Mouse (Mus musculus) urinary bladder, postnatal 25 days (tissue): Measurements from ENCODE around the gene Barhl1.

Source experiments
- DNase-seq: peaks from one replicate; pipeline ENCODE4 v3.0.0; 2022; ENCODE audit warnings: low spot score

Gene Barhl1

DNA sequence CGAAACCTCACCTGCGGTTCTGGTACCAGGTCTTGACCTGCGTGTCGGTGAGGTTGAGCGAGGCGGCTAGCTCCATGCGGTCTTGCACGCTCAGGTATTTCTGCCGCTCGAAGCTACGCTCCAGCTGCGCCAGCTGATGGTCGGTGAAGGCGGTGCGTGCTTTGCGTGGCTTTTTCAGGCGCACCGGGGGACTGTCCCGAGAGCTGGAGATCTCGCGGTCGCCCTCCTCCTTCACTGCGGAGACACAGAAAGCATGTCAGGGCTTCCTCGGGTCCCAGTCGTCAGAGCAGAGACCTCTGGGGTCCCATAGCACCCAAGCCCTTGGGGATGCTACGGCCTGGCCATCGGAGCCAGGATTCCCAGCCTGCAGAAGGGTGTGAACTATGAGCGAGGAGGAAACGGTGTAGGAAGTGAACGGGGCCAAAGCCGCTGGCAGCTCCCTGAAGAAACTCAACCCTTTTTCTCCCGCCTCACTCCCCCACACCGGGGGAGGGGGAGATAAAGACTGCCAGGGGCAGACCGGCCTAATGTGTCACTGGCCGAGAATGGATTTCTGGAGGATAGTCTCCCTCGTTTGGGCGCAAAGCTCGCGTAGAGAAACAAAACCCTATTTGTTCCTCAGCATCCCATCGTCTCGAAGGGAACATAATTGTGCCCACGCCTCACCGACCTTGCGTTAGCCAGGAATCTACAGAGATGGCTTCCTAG lies 5.0 kb downstream of the Barhl1 start:
- no peak for DNase-seq

DNA sequence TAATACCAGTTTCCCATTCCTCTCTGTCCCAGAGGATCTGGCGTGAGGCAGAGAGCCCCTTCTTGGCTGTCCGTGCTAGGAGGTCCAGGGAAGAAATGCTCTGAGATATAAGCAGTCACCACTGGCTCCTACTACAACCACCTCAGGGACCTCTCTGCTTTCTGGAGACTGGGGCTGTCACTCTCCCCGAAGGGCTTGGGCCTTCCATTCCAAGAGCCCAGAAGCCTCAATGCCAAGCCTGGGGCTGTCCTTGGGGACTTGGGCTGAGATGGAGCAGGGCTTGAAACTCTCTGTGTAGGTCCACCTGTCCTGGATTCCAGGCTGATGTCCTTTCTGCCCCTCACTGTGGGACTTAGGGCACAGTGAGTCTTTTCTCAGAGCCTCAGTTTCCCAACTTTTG lies 5.6 kb downstream of the Barhl1 start:
- DNase-seq, result no peak

DNA sequence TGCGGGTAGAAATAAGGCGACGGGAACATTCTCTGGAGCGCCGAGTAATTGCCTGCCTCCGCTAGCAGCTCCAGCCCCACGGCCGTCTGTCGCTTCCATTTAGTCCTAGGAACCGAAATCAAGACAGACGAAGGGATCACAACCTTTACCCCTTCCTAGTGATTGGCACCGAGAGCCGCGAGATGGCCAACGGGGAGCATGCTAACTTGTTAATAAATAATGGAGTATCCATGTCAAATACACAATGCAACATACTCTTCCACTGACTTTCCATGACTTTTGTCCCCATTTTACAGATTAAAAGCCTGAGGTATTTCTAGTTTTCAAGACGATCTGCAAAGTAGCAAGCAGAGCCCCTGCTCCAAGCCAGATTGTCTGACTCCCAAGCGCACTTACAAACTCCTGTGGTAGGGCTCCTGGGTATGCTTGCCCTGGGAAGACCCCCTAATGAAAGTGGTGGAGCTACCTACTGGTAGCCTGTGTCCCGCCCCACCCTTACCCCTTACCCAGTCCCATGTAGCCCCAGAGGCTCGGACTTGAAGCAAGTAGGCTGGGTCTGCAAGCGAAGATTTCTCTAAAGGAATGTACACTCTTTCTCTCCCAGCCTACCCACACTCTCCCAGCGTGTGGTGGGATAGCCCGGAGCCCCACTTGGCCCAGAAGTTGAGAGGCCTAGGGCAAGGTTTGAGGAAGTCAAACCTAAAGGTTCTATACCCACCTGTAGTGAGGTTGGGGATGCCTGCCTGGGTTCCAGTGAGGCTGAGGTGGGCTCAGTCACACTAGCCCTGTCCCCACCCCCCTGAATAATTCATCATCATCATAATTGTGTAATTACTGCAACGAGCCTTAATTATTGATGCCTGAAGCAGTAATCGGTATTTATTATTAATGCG lies 6.4 kb downstream of the Barhl1 start:
- DNase-seq, result no peak

DNA sequence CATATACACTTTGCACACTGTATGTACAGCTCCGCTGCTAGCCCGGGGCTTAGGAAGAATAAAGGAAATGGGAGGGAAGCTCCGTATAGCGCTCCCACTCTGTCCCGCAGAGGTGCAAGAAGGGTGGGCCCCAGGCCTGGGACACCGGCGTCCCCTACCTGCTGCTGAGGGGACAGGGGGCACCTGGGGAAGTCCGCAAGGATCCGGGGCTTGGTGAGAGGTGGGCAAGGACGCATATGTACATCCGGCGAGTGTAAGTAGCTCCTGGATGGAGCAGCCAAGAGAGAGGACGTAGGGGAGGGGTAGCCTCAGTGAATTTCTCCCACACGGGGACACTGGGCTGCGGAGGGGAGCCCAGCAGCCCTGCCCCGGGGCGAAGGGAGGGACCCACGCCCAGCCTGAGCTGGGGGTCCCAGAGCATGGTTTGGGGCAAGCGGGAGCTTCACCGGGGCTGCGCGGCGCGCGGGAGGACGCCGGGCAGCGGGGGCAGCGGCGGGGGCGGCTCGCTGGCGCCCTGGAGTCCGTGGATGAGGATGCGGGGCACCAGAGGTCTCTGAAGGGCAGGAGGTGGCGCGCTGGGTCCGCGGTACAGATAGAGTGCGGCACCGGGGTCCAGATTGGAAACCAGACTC lies 7.2 kb downstream of the Barhl1 start:
- DNase-seq, result no peak

DNA sequence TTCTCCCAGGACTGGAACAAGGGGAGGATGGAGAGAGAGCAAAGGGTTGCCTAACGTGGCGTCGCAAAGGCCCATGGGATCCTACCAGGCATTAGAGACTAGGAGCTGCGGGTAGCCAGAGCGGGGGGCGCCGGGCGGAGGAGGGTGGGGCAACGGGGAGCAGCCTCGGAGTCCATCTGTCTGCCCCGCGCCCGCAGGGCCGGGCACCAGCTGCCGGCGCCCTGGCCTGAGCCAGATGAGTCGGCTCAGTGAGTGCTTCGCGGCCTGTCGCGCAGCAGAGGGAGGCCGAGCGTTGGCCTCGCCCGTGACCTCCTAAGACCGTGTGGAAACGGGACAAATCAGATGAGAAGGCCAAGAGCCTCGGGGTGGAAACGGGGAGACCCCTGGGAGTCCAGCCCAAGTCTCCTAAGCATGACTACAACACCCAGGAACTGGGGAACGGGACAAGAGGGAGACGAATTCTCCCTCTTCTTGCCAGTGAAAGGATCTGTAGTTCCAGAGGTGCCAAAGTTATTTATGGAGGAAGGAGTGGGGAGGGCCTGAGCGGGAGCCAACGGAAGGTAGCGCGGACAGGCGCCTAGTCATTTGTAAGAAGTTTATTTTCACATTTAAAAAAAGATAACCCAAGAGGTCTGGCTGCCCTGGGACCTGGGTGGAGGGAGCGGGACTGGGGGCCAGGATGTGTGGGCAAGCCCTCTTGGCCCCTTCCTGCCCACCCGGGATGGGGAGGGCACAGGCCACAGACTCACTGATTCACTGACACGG lies 7.9 kb downstream of the Barhl1 start:
- no peak for DNase-seq

DNA sequence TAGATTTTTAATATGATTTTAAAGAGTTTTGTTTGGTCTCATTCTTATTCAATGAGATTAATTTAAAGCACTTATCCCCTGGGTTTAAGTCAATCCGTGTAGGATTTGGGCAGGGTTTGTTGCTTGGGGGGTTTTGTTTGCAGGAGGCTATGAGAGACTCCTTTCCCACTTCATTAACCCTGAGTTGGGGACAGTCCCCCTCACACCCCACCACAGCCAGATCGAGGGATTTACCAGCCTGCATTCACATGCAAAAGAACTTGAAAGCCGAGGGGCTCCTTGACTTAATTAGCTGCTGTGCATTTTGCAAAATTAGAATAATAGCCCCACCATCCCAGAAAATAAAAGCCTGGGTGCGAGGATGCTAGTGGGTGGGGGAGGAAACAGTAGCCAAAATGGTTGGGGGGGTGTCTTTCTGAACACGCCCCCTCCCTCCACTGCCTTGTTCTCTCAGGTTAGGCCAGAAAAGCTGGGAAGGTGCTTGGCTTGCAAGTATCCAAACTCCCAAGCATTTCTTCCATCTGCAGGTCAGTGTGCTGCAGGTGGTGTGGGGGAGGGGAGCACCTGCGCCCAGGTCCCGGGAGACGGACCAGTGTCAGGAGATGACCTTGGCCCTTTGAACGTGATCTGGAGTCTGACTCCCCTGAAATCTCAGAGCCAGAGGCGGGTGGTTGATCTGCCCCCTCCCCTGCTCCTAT lies 8.6 kb downstream of the Barhl1 start:
- DNase-seq, result no peak

DNA sequence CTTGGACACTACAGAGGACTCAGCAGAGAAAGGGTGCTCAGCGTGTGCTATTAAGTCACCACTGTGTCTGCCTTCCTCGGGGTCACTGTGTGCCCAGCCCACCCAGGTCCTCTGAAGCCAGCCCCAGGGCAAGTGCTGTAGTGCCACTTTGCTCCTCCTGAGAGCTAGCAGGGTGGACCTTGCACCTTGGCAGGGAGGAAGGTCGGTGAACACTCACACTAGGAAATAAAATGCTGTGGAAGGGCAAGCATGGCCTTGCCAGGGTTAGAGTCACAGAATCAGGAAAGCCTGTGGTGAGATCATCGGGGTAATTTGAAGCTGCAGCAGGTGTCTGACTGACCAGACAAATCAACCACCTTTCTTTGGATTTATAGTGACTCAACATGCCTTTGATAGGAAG lies 10.9 kb downstream of the Barhl1 start:
- no peak for DNase-seq

DNA sequence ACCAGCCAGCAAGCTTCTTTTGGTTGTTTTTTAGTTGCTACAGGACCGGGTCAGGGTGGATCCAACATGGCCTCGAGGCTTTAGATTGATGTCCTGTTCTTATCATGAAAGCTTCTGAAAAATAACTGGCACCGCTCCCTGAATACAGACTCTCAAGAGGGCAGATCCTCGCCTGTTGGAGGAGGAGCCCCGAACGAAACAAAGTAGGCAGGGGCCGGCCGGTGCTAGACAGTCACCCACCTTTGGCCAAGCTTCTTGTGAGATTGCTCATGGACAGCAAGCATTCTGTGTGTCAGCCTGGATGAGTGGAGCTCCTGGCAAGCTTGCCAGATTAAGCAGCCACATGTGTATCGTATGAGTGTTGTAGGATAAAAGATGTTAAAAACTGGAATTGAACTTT lies 11.7 kb downstream of the Barhl1 start:
- DNase-seq, result no peak

DNA sequence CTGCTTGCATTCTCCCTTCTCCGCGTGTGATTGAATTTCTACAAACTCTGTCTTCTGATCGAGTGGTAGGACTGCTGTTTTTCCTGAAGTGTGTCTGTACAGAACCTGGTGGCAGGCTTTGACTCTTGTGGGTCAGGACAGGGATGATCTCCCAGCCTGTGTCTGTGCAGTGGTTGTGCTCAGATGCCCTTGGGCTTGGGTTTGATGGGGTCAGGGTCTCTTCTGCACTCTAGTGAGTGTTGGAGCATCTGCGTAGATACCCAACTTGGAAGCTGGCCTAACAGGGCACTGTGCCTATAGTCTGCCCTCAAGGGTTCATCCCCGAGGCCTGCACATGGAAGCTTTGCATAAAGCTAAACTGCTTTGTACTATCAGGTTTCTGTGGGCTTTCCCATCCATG lies 12.6 kb downstream of the Barhl1 start:
- no peak for DNase-seq

DNA sequence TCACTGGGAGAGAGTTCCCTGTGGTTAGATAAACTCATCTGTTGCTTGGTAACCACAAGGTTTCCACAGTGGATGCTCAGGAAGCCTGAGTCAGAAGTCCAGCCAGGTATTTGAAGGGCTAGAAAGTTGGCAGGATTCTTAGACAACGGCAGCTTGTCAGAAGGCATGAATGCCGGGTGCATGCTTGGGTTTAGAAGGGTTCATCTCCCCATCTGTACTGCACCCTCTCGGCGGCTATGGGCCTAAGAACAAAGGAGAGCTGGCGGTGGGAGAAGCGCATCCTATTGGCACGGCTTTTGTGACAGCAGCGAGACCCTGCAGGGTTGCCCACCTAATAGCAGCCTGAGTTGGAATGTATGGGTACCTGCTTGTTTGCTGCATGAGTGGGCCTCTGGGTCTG lies 14.2 kb downstream of the Barhl1 start:
- DNase-seq, result no peak

DNA sequence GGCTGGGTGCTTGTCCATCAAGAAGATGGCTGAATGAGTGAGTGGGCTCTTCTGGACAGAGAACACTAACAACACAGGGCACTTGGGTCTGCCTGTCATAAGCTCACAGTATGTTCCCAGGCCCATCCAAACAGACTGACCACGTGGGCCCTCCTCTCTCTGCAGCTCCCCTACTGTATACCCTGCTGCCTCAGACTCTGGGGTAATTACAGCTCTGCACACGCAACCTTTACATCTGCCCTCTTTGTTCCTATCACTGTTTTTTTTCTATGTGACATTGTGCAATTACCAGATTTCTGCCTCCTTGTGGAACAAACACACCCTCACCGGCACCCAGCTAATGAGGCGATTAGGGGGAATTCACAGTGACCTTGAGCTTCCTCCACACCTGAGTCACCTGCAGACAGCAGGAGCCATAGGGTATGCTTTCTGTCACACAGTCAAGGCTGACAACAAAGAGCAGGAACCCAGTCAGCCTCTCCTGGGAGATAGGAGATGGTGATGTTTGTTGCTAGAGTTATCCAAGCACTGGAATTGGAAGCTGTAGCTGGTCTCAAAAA lies 19.0 kb downstream of the Barhl1 start:
- no peak for DNase-seq

DNA sequence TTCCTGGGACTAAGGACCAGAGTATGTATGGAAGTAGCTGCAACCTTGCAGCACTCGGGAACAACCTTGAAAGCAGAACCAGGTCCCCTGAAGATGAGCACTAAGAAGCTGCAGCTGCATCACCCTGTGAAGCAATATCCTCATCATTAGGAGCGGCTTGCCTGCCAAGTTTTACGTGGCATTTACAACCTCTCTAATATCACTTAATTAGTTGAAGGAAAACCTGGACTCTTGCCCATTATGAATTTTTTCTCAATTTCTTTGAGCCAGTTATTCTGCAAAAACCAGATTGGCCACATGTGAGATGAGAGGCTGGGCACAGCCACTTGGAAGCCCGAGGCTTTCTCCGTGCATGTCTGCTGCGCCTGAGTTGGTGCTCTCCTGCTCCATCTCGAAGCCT lies 20.6 kb downstream of the Barhl1 start:
- DNase-seq, result no peak

DNA sequence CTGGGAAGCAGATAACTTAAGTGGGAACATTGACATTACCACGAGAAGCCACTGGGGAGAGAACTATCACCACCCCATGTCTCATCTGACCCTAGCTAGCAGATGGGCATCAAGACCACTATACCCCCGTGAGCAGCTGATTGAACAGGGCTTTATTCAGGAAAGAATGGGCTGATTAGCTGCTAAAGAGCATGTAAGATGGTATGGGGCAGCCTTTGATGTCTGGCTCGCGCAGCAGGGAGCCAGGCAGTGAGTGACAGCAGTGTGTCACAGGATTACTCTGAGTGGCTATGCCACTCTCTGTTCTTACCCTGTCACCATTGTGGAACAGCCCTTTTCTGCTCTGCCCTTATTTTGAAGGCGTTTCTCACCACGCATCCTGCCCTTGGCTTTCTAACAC lies 22.9 kb downstream of the Barhl1 start:
- DNase-seq, result no peak

DNA sequence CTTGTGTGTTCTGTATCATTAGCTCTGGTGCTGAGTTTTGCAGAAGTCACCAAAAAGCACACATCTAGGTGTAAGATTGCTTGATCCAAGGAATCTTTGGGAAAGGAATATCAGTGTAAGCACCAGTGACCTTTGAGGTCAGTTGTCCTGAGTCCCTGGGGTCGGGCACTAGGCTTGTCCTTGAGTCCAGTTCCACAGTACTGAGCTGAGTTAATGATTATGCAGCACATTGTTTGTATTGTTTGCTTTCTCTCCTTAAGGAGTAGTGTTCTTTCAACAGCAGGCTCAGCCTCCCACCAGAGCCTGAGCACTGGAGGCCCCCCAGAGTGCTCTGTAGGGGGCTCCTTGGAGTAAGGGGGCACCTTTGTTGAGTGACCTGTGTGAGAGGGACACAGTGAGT lies 23.7 kb downstream of the Barhl1 start:
- no peak for DNase-seq

DNA sequence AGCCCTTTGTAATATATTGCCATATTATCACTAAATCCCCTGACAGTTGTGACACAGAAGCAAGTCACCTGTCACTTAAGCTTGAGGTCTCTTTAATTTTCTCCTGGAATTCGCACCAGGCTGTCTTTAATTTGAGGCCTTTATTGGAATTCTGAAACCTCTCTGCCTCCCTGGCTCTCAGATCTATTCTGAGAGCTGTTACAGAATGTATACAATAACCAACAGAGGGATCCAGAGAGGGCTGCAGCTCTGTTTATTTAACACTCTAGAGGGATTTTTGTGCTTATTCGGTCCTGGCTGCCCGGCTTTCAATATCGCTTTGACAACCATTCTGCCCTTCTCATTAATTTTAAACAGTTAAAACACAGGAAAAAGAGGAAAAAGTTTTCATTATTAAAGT lies 31.6 kb downstream of the Barhl1 start:
- no peak for DNase-seq

DNA sequence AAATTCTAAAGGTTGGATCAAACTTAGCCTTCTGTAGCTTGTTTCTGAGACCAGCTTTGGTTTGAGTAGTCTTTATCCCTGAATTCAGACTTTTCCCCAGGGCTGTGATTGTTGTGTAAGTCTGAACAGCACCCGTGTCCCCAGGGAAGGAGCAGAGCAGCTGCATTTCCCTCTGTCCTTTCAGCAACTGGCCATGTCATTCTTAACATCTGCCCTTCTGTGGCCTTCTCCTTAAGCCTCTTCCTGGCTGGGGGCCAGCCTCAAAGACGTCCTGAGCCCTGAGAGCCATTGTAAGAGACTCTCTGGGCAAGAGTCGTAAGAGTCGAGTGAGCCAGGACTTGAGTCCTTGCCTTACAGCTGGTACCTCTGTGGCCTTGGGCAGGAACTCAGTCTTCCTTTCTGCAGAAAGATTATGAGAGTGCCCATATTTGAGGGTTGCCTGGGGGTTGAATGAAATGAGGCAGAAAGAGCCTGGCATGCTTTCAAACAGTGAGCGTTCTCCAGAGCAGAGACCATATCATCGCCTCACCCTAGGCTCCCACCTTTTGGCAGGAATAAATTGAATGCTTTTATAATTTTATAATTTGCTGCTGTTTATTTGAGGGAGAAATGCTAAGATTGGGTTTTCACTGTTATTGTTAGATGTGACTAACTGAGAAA lies 33.5 kb downstream of the Barhl1 start:
- no peak for DNase-seq

DNA sequence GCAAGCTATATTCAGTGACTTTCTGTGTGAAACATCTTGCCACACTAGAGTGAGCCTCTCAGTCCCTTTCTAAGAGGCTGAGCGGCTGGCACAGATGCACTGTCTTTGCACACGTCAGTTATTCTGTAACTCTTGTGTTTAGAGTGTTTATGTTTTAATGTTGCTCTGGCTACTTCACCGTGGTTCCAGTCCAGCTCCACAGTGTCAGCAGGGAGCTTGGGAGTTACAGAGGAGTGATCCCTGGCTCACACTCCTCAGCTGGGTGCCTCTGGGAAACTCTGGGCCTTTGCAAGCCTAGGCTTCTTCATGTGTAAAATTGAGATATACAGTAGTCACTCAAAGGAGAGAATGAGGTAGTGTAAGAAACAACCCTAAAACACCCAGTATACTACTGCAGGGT lies 34.4 kb downstream of the Barhl1 start:
- no peak for DNase-seq

DNA sequence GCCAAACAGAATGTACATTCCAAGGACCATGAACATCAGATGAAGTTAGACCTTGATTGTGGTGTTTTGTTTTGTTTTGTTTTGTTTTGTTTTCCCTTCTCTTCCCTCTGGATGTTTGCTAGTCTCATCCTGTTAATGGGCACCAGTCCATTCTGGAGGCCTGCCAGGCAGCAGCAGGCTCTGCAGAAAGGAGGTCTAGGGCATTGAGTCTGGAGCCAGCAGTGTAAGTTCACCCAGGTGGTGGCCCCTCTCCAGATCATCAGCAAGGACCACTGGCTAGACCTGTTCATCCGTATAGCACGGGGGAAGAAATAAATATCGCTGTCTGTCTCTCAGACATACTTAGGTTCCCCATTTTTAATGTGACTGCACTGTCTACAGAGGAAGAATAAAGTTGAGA lies 35.2 kb downstream of the Barhl1 start:
- no peak for DNase-seq

DNA sequence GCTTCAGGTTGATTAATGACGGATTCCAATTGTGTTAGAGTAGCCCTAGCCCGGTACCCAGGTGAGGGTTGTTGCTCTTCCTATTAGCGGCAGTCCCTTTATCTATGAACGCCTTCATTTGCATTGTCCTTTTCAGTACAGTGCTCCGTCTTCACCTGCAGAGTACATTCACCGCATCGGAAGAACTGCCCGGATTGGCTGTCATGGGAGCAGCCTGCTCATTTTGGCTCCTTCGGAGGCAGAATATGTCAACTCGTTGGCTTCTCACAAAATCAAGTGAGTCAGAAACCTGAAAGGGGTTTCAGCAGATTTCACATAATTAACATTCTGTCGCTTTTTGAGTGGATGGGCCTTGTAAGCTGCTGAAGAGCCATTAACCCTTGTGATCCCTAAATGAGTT lies 40.9 kb downstream of the Barhl1 start:
- no peak for DNase-seq

DNA sequence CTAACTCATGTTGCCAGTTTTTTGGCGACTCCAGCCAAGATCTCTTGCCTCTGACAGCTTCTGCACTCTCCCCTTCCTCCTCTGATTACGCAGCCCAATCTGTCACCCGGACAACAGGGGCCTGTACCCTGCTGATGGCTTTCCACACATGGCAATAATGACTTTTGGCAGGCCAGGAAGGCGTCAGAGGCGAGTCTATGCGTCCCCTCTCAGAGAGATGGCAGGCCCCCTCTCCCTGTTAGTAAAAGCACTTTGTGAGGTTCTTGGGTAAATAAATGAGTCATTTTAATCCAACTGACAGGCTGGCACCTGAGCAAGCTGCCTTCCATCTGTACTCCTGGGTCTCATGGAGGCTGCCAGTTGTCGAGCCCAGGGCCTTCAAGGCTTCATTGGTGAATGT lies 49.0 kb downstream of the Barhl1 start:
- no peak for DNase-seq

DNA sequence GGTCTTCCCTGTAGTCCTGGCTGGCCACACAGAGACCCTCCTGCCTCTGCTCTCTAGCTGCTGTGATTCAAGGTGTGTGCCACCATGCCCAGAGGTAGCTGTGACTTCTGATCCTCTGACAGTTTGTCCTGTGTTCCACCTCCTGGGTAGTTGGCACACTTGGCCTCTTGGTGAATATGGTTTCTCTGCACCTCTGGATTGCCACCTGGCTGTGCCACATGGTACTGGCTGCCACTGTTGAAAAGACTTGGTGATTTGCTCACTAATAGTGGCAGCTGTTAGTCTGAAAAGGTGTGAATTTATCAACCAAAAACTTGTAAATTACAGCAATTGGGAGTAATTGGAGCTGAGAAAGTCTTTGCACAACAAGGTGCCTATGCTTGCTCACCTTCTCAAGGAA lies 52.6 kb downstream of the Barhl1 start:
- DNase-seq, result no peak
